Mouse (Mus musculus) midbrain, embryonic 15.5 days (tissue): ENCODE data around the gene Vti1b. TPM values are rescaled to one million over a fixed set of nuclear protein-coding genes. Genes with fewer than 3 reads are reported as not detected.
"Not testable (repeated sequence)": the region's sequence is repeated elsewhere in the genome, so short reads cannot be mapped to it uniquely, and the experiment has no call there.

Experiments used
- ATAC-seq: fragments of 200-750 bp; cut with Nextera tagmentation; replicated peaks from 2 replicates; pipeline ENCODE4 v1.8.0; 2017; ENCODE audit warnings: moderate TSS enrichment
- H3K27ac ChIP-seq: fragments of 300-500 bp; sonication (generic); 2 replicates; pipeline ENCODE4 v1.5.1; 2015; ENCODE audit warnings: mild to moderate bottlenecking, inconsistent platforms
- H3K27me3 ChIP-seq: fragments of 300-500 bp; sonication (generic); replicated peaks from 2 replicates; pipeline ENCODE4 v1.6.1; 2015; ENCODE audit warnings: inconsistent platforms
- H3K36me3 ChIP-seq: fragments of 300-500 bp; sonication (generic); replicated peaks from 2 replicates; pipeline ENCODE4 v1.6.1; 2015; ENCODE audit warnings: inconsistent platforms
- H3K4me1 ChIP-seq: fragments of 300-500 bp; sonication (generic); 2 replicates; pipeline ENCODE4 v1.6.1; 2015; ENCODE audit warnings: inconsistent platforms
- H3K4me2 ChIP-seq: fragments of 300-500 bp; sonication (generic); 2 replicates; pipeline ENCODE4 v1.6.1; 2015; ENCODE audit warnings: inconsistent platforms, mild to moderate bottlenecking, moderate library complexity
- H3K4me3 ChIP-seq: fragments of 300-500 bp; sonication (generic); 2 replicates; pipeline ENCODE4 v1.5.1; 2015; ENCODE audit warnings: mild to moderate bottlenecking, inconsistent platforms
- H3K9ac ChIP-seq: fragments of 300-500 bp; sonication (generic); 2 replicates; pipeline ENCODE4 v1.6.1; 2015; ENCODE audit warnings: mild to moderate bottlenecking, inconsistent platforms
- H3K9me3 ChIP-seq: fragments of 300-500 bp; sonication (generic); 2 replicates; pipeline ENCODE4 v1.6.1; 2016; ENCODE audit warnings: inconsistent platforms
- WGBS: fragments of 180-500 bp; shearing (Covaris S2); methylation state at CpG from one replicate; pipeline ENCODE4 v1.1.7; 2015; ENCODE audit warnings: mixed read lengths; 5-methylcytosine and 5-hydroxymethylcytosine counted together
- polyA plus RNA-seq: library from polyadenylated mRNA; unstranded; fragments of >200 nt; fragmentation: Nextera tagmentation; extraction: Ambion mirVana; gene quantifications from 2 replicates; pipeline ENCODE4 v1.2.1, GENCODE M21; 2015

Gene Vti1b
- polyA plus RNA-seq = 219 and 223 TPM in 2 replicates

DNA sequence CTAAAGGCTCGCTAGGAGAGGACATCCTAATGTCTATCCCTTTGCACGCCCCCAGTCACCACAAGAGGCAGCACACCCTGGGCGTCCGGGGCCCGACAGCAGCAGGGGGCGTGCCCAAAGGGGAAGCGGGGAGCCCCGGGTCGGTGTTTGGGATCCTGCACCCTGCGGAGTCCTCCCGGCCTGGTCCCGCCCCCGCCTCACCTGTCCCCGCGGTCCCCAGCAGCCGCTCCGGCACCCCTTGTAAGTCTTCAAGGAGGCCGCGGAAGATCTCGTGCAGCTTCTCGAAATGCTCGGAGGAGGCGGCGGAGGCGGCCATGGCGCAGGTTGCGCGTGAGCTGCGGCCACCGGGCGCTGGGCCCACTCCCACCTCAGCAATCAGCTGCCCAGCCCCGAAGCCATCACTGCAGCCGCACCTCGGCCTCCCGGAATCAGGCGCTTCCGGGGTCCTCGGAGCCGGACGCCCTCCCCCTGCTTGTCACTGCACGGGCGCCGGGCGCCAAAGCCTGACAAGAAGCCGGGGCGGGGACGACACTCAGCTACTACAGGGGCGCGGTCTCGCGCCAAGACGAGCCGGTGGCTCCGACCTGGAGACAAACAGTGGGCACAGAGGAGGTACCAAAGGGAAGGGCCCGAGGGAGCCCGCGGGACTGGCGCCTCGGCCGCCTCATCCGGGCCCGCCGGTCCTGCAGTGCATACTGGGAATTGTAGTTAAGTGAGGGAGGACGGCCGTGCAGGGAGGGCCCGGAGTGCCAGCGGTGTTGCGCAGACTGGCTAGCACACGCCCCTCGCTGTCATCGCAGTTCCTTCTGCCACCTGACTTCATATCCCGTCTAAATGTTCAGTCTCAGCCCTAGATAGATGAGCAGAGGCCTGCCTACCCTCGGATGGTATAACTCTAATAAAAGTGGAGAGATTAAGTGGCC is at the start of gene Vti1b:
Gene Vti1b (minus strand): TSS at position 649 of the 923 bp plus-strand sequence.
- peak; percentile 99 for ATAC-seq
- Histone ChIP-seq H3K9me3 (no peaks in the 10 kb centered on the region), H3K4me2 (peak within 1 kb of the TSS; percentile 52), H3K36me3 (peaks cover 14% of the 10 kb centered on the region; the same call in 1 of the 2 replicates), H3K27me3 (no peaks in the 10 kb centered on the region), H3K27ac (peak within 1 kb of the TSS; percentile 99), H3K9ac (peak within 1 kb of the TSS; percentile 85), H3K4me1 (peaks cover 20% of the 10 kb centered on the region), H3K4me3 (peak within 1 kb of the TSS; percentile 89)
- WGBS = under 1% methylated on average over 67 of the region's 73 CpGs

- no peak overlapping the region for H3K4me2 ChIP-seq
- 78% methylated on average over 5 of the region's 5 CpGs for WGBS
Measured at GRCm38 (mm10) chr12:79217511-79217910, 45.0 kb upstream of the Vti1b start.

GRCm38 (mm10) chr12:79211447-79211846 is 39.0 kb upstream of the Vti1b start:
- Histone ChIP-seq H3K36me3 (no peaks in the 10 kb centered on the region), H3K9ac (no peak overlapping the region), H3K9me3 (no peaks in the 10 kb centered on the region), H3K27ac (no peak overlapping the region), H3K4me2 (no peak overlapping the region), H3K27me3 (no peaks in the 10 kb centered on the region), H3K4me1 (peaks cover 4% of the 10 kb centered on the region; the same call in 1 of the 2 replicates), H3K4me3 (no peak overlapping the region)
- 91% methylated on average over 8 of the region's 8 CpGs for WGBS
- ATAC-seq = no peak

More at GRCm38 (mm10) chr12:79217511-79217910, 45.0 kb upstream of the Vti1b start:
- Histone ChIP-seq H3K4me1 (no peaks in the 10 kb centered on the region), H3K4me3 (no peak overlapping the region), H3K9ac (no peak overlapping the region), H3K36me3 (no peaks in the 10 kb centered on the region), H3K27ac (no peak overlapping the region), H3K27me3 (no peaks in the 10 kb centered on the region), H3K9me3 (no peaks in the 10 kb centered on the region)
- ATAC-seq = no peak

DNA sequence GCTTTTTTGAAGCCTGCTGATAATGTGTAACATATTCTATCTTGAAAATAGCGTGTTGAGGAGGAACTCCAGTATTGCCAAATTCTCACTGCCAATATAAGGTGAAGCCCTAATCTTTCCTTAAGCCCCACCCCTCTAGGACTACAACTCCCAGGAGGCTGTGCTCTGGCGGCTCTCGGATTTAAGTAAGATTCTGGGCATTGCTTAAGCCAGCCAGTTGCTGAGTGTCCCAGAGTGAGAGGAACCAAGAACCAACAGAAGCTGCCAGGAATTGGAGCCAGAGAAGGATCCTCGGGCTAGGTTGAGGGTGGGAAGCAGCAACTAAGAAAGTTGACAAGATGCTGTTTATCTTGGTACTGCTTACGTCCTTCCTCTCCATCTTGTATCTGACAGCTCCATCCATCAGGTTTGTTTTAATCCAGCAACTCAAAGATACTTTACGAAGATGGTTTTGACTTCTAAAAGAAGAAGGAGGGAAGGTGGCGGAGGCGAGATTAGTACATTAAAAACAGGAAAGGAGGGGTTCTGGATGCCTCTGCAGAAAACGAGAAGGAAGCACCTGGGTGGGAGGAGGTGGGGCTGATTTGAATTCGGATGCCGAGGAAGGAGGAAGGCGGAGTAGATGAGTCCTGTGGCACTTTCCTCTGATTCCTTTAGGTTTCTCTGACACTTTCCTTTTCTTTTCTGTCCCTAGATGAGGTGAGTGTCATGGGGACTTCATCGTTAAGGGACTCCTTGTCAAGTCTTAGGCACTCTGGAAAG is 36.4 kb upstream of the Vti1b start, which contains the start of gene Rdh12:
Gene Rdh12 (plus strand): TSS at position 212 of the 762 bp plus-strand sequence.
- peaks cover 4% of the 10 kb centered on the region; the same call in 1 of the 2 replicates for H3K4me1 ChIP-seq
- H3K27ac ChIP-seq = no peak within 1 kb of the TSS
- peak within 1 kb of the TSS; percentile 41 for H3K4me3 ChIP-seq
- H3K9ac ChIP-seq = peak within 1 kb of the TSS; percentile 22
- H3K4me2 ChIP-seq = peak within 1 kb of the TSS; percentile 63
- peak; percentile 58; the same call in 1 of the 2 replicates for ATAC-seq
- H3K36me3 ChIP-seq = no peaks in the 10 kb centered on the region
- H3K9me3 ChIP-seq = no peaks in the 10 kb centered on the region
- no peaks in the 10 kb centered on the region for H3K27me3 ChIP-seq
- WGBS = 4% methylated on average over 13 of the region's 13 CpGs

DNA sequence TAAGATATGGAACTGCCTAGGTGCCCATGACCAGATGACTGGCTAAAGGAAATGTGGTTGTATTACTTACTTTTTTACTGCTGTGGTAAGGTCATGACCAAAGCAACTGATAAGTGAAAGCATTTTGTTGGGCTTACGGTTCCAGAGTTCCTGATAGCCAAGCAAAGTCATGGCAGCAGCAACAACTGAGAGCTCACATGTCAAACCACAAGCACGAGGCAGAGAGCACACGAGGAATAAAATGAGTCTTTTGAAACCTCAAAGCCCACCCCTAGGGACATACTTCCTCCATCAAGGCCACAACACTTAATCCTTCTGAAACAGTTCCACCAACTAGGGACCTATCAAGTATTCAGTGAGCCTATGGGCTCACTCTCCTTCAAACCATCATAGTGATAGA is 29.4 kb upstream of the Vti1b start:
- Histone ChIP-seq H3K9me3 (no peaks in the 10 kb centered on the region), H3K4me1 (no peaks in the 10 kb centered on the region), H3K4me2 (no peak overlapping the region), H3K9ac (no peak overlapping the region), H3K27ac (no peak overlapping the region), H3K4me3 (no peak overlapping the region), H3K36me3 (no peaks in the 10 kb centered on the region), H3K27me3 (no peaks in the 10 kb centered on the region)
- WGBS = 83% methylated on average over 3 of the region's 3 CpGs
- no peak for ATAC-seq

DNA sequence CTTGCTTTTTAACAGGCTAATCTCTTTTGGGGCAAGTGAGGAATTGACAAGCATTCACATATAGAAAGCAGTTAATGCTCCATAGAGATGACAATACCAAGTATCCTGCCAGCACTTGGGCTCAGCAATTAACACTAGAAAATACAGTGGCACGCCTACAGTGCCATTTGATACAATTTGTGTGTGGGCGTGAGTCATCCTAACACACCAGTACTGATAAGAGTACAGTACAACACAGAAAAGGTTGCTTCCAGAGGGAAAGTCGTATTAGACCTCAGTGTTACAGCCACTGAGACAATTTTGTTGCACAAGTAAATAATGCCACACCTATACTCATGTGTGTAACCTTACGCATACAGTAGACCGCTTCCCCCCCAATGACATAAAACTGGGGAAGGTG is 24.6 kb upstream of the Vti1b start:
- 89% methylated on average over 5 of the region's 5 CpGs for WGBS
- H3K4me1 ChIP-seq = peaks cover under 1% of the 10 kb centered on the region; the same call in 1 of the 2 replicates
- ATAC-seq = no peak
- H3K27me3 ChIP-seq = no peaks in the 10 kb centered on the region
- H3K36me3 ChIP-seq = no peaks in the 10 kb centered on the region
- H3K9me3 ChIP-seq = no peaks in the 10 kb centered on the region
- H3K27ac ChIP-seq = no peak overlapping the region
- H3K9ac ChIP-seq = no peak overlapping the region
- no peak overlapping the region for H3K4me3 ChIP-seq
- H3K4me2 ChIP-seq = no peak overlapping the region

GRCm38 (mm10) chr12:79193441-79193840 is 21.0 kb upstream of the Vti1b start:
- Histone ChIP-seq H3K9ac (no peak overlapping the region), H3K27me3 (no peaks in the 10 kb centered on the region), H3K9me3 (no peaks in the 10 kb centered on the region), H3K27ac (no peak overlapping the region), H3K4me3 (no peak overlapping the region), H3K36me3 (no peaks in the 10 kb centered on the region), H3K4me2 (no peak overlapping the region), H3K4me1 (peaks cover 17% of the 10 kb centered on the region)
- ATAC-seq = no peak
- 1% methylated on average over 3 of the region's 3 CpGs for WGBS

DNA sequence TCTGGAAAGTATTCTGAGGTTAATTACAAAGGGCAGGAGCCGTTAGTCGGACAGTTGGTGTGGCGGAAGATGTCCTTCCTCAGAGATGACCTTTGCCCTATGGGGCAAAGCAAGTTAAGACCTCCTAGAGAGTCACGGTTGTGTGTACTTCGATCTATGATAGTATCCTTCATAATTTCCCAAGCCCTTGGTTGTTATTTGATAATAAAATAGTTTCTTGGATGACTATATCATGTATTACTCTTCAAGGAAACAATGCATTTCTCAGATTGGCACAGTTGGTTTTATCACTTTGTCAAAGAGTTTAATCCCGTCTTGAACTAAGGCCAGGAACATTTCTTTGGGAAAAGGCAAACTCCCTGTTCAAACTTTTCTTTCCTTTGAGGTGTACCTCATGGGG is 19.7 kb upstream of the Vti1b start, which contains the start of gene Rdh11:
Gene Rdh11 (minus strand): TSS at position 101 of the 400 bp plus-strand sequence.
- H3K27me3 ChIP-seq = no peaks in the 10 kb centered on the region
- ATAC-seq = no peak; the same call in 1 of the 2 replicates
- peak within 1 kb of the TSS; percentile 52 for H3K4me3 ChIP-seq
- H3K9ac ChIP-seq = peak within 1 kb of the TSS; percentile 57
- peak within 1 kb of the TSS; percentile 79 for H3K27ac ChIP-seq
- H3K4me2 ChIP-seq = peak within 1 kb of the TSS; percentile 65
- no peaks in the 10 kb centered on the region for H3K9me3 ChIP-seq
- peaks cover 17% of the 10 kb centered on the region for H3K4me1 ChIP-seq
- H3K36me3 ChIP-seq = no peaks in the 10 kb centered on the region
- WGBS = 66% methylated on average over 6 of the region's 6 CpGs

- Histone ChIP-seq H3K4me1 (peaks cover 17% of the 10 kb centered on the region), H3K4me3 (peak overlapping the region; percentile 52), H3K4me2 (peak overlapping the region; percentile 65), H3K36me3 (peaks cover under 1% of the 10 kb centered on the region; the same call in 1 of the 2 replicates), H3K9me3 (no peaks in the 10 kb centered on the region), H3K27ac (peak overlapping the region; percentile 79), H3K27me3 (no peaks in the 10 kb centered on the region), H3K9ac (peak overlapping the region; percentile 57)
- ATAC-seq = peak; percentile 82
- WGBS = 4% methylated on average over 14 of the region's 14 CpGs
Measured at GRCm38 (mm10) chr12:79191701-79192100, 19.2 kb upstream of the Vti1b start.

DNA sequence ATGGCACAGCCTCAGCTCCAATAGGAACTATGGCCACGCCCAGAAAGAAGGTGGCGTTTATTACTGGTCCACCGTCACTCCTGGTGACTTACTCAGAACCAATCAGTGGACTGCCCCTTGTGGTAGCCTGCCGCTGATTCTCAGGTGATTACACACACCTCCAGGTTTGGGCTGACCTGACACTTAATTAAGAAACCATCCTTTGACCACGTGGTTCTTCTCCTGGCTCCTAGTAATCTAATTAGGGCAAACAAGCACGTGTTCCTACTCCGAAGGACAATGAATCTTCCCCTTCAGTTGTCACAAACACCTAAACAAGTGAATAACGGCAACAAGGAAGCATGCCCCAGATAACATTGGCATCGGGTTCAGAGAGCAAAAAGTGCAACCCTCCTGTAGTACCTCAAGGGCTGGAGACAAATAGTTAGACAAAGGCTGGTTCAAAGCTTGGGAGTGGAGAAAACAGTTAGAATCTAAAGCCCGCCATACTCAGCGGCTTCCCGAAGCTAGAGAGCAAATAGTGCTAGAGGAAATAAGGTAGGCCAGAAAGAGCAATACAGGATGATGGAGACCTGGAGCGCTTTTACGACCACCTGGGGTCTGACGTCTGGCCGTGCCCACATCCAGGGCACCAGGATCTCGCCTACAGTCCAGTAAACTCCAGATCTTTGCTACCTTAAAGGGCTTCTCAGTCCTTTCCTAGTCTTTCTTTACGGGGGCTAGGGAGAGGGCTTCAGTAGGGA is 18.6 kb upstream of the Vti1b start:
- H3K27ac ChIP-seq = peak overlapping the region; percentile 79
- no peaks in the 10 kb centered on the region for H3K27me3 ChIP-seq
- peak; percentile 97 for ATAC-seq
- WGBS = under 1% methylated on average over 18 of the region's 18 CpGs
- H3K36me3 ChIP-seq = peaks cover 6% of the 10 kb centered on the region; the same call in 1 of the 2 replicates
- peak overlapping the region; percentile 52 for H3K4me3 ChIP-seq
- no peaks in the 10 kb centered on the region for H3K9me3 ChIP-seq
- H3K9ac ChIP-seq = peak overlapping the region; percentile 57
- peaks cover 17% of the 10 kb centered on the region for H3K4me1 ChIP-seq
- peak overlapping the region; percentile 65 for H3K4me2 ChIP-seq

GRCm38 (mm10) chr12:79185160-79185559 is 12.7 kb upstream of the Vti1b start:
- ATAC-seq, H3K4me1 ChIP-seq, H3K4me3 ChIP-seq, H3K27me3 ChIP-seq, H3K9ac ChIP-seq, H3K4me2 ChIP-seq, H3K27ac ChIP-seq, H3K9me3 ChIP-seq: not testable (repeated sequence)
- 96% methylated on average over 5 of the region's 6 CpGs for WGBS
- H3K36me3 ChIP-seq = peaks cover 56% of the 10 kb centered on the region
